Mouse (Mus musculus): ENCODE measurements at regions not wholly inside any gene's neighbourhood (a gene's known extent, or its start where the extent isn't known, plus 50 kb on each side); places are given as distances from the start of the nearest gene placed in this dataset.

DNA sequence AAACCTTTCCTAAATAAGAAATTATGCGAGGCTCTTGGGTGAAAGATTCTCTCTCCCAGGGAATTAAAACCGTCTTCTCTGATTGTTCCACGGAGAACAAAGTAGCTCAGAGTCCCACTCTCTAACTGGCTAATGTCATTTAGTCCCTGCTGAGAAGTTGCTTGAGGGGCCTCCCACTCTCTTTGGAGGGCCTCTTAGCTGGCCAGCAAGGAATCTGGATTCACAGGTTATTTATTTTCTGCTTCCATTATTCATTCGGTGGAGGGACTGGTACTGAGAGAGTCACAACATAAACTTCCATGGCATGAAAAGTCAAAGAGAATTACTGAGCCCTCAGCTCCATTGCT lies 210.8 kb downstream of the Mex3b start:
- no peak for DNase-seq

DNA sequence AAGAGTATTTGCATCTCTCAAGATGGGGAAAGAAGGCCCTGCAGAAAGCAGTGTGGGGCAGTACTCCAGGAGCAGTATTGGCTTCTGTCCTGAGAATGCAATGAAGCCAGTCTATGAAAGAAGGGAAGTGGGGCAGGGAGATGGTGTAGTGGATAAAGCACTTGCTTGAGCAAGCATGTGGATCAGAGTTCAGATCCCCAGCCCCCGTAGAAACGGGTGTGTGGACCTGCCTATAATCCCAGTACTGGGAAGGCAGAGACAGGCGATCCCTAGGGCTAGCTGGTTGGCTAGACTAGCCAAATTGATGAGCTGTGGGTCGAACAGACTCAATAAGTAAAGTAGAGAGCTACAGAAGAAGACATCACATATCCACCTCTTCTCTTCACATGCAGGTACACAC lies 211.6 kb downstream of the Mex3b start:
- DNase-seq = no peak

DNA sequence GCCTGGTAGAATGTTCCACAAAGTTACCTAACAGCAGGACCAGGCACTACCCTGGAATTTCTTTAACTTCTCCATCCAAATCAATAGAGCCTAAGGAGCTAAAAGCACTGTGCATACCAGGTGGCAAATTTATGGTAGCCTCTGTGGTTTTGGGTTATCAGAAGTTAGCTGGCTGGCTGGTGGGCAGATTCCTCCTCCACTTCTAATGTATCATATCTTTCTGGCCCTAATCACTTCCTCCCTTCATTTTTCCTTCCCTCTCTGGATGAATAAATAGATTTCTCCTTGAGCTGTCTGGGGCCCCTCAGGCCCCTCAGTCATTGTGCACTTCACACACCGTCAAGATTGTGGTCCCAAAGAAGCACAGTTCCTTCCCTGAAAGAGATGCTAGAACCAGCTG lies 212.7 kb downstream of the Mex3b start:
- no peak for DNase-seq

DNA sequence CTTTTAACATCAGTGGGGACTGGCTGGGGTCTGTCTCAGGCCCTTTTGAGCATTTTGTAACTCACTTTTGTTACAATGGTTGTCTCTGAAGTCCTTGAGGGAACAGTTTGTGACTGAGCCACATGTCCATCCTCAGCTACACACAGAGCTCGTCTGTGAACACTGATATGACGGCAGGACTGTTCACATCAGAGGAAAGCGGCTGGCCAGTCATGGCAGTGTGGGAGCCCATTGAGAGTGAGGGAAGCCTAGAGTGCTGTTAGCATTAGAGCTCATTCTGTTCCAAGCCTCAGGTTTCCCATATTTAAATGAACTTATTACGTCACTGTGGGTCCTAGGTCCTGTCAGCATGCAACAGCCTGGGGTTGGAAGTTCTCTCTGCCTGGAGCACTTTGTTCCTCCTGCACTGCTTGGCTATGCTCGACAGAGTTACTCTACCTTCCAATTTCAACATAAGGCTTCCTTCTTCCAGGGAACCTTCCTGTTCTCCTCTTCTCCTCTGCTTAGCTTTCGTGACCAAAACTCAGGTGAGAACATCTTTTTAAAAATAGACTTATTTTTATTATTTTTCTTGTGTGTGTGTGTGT lies 217.5 kb downstream of the Mex3b start:
- DNase-seq = no peak

DNA sequence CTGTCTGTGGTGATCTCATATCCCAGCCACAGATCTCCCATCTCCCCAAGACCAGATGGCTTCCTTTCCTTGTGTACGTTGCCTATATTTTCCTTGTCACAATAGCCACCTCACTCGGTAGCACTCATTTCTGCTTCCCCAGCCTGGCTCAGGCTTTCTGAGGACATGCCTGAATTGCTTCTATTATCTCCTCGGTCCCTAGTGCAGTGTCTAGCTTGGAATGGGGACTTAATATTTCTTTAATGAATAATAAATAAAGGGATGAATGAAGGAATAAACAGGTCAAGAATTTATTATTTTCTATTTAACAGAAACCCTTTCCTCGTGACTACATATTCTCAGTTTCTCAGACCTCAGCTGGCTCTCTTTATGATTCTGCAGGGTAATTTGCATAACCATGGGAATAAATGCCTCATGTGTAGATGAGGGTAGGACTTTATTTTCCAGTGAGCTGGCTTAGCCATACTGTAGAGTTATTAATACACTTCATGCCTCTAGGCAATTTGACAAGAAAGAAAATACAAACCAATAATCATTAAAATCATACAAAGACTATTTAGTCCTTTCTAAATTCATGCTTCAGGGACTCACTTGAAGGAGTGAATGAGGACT lies 218.5 kb downstream of the Mex3b start:
- DNase-seq = no peak

DNA sequence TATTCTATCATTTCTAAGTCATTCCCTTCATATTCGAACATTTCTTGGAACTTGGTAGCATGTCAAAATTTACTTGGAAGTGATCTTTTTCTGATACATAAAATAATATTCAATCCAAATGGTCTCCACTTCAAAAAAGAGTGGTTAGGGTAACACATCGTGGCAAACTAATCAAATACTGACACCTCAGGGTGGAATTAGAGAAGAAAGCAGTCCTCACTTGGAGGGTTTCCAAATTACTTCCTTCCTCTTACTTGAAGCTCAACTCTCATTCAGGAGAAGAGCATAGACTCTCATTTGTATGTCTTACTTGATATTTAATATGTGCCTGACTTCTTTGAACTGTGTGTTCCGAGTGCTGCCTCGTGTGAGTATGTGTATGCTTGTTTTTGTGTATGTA lies 220.3 kb downstream of the Mex3b start:
- DNase-seq = no peak

DNA sequence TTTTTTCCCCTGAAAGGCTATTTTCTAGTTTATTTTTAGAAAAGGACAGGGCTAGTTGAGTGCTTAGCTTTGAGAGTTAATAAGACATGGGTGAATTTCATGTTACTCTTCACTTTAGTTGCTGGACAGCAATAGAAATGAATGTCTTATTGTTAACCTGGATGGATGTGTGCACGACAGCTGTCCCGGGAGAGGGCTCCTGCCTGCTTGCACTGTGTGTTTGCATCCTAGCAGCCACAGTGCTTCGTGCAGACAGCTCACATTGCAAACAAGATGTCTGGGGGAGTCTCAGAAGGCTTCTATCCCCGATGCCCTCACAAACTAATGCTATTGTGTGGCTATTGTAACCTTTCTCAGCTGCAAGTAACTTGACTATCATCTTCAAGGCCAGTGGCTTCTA lies 221.0 kb downstream of the Mex3b start:
- DNase-seq = no peak

DNA sequence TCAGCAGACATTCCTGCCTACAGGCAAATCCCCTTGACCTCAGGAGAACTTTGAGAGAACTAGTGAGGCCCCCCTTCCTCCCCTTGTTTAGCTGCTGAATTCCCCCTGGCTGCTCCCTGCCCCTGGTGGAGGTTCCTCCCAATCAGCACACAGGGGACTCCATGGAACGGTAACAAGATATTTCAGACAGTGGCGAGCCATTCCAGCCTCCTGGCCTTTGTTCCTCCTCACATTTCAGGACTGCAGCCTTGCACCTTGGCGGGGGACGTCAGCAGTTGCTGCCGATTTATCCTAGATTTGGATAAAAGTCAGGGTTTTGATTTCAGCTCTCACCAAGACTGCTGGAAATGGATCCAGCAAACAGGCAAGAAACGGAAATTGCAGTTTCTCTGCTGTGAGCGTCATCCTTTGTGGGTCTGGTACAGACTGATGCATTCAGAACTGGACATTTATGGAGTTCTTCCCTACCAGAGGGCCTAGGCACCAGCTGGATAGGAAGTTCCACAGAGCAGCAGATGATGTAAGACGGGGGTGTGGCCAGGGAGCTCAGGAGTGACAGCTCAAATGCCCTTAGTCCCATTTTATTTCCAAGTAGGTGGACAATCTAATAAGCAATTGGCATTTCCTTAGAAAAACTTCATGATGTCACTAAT lies 222.3 kb downstream of the Mex3b start:
- DNase-seq = peak; percentile 29 to 36

DNA sequence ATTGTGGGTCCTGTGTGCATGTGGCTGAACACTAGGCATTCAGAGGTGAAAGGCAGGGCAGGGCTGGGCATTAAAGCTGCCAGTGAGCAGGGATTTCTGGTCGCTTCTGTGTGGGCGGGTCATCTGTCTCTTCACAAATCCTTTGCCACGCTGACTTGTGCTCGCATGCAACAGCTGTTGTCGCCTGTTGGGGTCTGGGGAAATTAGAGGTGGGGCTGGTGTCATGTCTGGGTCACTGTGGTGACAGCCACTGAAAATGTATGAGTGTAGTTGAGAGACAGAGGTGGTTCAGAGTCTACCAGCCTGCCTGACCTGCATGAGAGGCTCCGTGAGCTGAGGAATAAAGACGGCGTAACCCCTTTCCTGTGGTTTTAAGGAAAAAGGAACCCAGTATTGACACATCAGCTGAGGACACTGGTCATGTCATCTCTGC lies 226.8 kb downstream of the Mex3b start:
- no peak for DNase-seq

DNA sequence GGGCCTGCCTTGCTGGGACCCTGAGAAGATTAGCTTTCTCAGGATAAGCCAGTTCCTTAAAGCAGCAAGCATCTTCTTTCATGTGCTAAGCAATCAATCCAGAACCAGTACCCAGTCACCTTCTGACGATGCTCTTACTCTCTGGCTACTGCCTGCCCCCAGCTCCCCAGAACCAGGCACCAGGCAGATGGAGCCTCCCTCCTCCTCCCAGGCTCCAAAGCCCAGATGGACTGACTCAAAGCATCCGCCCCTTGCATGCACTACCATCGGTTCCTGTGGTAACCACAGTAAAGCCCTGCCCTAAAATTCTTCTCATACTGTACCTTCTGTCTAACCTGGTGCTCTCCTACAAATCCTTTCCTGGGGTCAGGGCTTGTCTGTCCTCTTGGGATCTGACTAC lies 227.8 kb downstream of the Mex3b start:
- peak; percentile 15 to 38 for DNase-seq

DNA sequence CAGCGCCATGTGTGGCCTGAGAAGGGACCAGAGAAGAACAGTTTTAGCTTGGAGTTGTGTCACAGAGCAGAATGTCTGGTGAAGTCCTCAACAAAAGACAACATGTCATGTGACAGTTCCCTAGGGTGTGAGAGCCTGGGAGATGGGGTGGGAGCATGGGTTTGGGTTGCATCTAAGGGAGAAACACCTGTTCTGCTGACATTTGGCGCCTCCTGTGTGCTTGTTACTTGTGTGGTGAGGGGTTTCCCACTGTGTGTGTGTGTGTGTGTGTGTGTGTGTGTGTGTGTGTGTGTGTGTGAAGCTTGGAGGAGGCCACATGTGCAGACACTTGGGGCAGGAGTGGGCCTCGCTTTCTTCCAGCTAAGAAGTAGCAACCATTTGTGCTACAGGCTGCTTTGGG lies 228.5 kb downstream of the Mex3b start:
- no peak for DNase-seq

DNA sequence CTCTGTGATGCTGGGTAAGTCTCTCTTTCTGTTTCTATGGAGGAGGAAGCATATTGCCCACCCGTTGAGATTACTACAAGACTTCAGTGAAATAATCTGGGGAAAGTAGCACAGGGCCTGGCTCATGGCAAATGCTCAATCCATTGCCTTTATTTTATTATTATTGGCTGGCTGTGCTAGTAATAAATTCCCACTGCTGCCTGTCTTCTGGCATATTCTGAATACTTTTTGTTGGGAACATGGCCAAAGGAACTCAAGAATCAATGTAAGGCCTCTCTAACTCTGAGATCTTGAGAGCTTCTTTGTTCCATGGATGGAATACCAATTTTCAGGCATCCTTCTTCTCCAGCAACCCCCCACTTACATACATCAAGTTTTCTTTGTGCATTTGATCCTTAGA lies 237.3 kb downstream of the Mex3b start:
- DNase-seq = no peak

DNA sequence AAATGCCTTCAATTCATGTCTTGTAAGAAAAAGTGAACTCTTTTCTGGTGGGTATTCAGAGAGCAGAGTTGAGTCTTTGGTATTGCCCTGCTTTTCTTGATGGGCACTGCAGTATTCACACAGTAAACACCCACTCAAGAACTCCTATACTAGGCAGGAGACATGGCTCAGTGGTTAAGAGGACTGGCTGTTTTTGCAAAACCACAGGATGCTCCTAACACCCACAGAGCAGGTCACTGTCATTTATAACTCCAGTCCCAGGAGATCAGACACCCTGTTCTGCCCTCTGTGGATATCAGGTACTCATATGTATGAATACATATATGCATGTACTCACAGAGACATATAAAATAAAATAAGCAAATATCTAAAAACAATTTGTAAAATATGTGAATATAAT lies 238.5 kb downstream of the Mex3b start:
- DNase-seq = no peak

DNA sequence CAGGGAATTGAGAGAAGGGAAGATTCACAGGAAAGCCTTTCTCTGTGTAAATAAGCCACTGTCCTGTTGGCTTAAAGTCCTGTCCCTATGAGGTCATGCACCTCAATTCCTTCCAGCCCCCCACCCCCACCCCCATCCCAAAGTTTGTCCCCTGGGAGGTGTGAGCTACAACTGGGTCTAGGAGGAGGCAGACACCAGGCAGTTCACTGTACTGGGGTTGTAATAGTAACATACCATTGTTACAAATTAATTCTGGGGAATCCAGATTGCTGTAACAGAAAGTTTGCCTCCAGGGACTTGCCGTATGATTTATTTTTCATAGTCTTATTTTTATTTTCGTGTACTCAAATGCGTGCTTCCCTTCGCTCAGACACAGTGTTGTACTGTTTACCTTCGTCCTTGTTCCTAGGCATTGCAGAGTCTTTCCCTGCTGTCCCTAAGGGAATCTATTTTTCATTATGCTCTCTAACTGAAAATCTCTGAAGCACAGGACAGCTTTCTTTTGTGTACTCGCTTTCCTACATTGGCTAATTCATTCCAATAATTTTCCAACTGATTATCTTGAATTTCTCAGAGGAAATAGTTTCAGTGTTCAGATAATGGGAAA lies 244.2 kb downstream of the Mex3b start:
- no peak for DNase-seq

DNA sequence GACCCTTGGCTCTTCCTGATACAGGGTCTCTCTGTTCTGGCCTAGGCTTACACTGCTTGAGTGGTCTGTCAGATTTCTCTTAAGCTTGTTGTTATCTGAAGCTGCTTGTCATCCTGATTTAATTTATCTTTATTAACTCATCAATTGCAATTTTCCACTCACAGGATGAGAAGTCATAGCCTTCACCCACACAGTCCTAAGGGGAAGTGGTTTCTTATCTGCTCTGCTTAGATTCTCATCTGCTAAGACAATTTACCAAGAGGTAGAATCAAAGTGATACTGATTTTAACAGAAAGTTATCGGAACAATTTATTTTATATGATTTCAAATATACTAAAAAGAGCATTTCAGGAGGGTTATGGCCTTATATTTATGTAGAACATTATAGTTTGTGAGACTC lies 249.4 kb downstream of the Mex3b start:
- DNase-seq = no peak

DNA sequence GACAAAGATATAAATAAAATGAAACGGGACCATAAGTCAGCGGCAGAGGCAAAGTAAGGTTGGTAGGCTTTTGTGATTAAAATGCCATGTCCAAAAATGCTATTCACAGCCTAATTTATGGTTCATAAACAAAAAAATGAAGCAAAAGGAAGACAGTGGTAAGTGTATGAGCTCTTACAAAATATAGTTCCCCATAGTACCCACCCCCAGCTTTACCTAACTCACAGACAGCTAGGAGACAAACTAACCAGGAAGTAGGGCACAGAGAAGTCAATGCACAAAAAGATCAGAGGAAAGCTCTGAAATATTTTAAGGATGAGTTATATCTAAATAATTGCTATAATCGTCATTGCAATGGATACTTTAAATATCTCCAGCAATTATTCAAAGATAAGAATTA lies 249.9 kb downstream of the Mex3b start:
- DNase-seq = no peak

DNA sequence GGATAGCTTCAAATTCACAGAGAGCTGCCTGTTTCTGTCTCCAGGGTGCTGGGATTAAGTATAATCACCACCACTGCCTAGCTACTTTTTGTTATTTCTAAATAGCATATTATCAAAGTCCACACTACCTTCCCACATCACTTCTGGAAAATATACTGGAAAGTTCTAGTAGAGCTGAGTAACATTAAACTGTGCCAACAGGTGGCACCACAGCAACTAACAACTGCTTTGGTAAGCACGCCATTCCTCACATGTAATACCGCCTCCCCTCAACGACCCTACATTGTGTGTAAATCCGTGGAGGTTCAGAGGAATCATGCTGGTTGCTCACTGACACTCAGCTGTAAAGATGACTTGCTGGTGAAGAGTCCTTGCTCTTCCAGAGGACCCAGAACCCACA lies 259.1 kb downstream of the Mex3b start:
- no peak for DNase-seq

DNA sequence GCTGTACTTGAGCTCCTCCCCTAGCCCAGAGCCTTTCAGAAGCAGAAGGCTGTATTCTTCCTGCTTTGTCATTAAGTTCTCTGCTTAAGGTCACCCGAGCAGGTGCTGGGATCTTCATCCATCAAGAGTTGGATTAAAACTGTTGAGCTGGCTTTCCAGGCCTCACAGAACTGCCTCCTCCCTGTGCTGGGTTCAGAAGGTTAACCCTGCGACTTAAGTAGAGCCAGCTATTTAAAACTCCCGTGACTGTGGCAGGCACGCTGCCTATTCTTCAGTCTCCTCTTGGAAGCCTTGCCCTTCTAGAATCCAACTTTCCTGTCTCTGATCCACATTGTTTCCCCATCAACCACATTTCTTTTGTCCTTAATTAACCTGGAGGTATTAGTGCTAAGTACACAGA lies 273.1 kb downstream of the Mex3b start:
- peak; percentile 18 for DNase-seq

DNA sequence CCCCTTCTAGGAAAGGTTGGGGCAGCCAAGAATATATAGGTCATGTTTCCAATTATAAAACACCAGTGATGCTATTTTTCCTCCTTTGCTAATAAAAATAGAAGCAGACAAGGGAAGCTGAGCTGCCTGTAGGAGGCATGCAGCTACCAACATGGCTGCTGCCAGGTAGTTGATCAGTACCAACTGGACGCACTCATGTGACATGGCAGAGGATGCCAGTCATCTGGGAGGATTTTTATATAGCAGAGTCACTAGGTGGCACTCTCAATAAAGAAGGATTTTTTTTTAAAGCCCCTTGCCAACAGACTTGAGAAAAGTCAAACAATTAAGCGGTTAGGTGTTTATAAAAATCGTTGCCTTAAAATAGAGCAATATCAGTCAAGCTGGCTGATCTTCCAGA lies 273.5 kb downstream of the Mex3b start:
- DNase-seq = peak; percentile 55 to 64

DNA sequence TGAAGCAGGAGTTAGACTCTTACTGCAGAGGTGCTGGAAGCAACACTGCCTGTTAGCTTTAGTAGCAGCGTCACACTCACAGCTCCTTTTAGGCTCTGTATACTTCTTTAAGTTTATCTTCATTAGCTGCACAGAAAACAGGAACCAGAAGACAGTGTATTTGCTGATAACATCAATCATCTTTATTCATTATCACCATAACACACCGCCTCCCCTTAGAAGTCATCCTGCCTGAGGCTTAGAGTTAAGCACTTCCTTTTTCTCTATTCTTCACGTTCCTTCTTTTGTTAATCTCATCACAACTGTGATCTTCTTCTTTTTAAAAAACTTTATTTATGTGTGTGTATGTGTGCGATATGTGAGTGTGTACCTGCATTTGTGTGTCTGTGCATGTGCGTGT lies 276.9 kb downstream of the Mex3b start:
- no peak for DNase-seq

DNA sequence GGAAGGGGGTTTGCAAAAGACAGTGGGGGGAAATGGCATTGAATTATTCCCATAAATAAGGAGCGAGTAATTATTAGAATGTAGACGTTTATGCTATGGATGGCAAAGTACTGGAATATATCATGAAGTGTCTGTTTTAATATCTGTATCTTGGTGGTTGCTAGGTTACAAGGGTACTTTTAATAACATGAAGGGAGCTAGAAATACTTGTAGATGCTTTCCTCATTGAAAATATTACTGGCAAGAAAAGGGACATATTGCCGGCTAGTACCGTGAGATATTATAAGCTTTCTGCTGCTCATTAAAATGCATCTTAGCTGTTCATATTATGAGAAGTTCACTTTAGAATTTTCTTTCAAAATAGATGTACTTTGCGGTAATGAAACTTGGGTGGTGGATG lies 278.4 kb downstream of the Mex3b start:
- DNase-seq = no peak

DNA sequence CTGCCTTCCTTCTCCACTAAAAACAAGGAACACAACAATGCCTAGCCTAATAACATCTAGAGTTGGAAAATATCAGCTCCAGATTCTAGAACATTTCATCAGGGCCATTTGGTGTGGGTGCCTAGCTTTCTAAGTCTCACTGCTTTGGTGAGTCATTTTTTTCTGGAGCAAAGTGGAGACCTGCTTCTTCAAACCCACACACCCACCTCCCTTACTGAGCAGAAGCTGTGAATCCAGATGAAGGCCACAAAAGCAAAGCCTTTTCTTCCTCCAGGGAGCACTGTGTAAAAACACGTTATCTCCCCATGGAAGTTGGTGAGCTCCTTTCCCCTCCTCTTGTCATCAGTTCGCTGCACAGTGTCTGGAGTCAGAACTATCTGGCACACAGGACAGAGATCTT lies 294.1 kb downstream of the Mex3b start:
- DNase-seq = no peak

DNA sequence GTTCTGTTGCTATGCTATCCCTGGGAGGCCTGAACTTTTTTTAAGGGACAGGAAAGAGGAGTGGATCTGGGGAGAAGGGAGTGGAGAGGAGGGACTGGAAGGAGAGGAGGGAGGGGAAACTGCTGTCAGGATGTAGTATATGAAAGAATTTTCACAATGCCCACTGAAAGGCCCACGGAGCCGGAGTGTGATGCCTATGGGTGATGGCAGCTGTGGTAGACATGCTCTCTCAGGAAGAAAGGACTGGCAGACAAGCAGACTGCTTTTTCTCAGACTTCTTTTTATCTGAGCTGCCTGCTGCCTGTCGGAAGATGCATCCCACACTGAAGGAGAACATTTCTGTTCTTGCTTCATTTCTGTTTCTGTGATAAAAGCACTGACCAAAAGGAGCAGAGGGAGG lies 295.7 kb downstream of the Mex3b start:
- no peak for DNase-seq

DNA sequence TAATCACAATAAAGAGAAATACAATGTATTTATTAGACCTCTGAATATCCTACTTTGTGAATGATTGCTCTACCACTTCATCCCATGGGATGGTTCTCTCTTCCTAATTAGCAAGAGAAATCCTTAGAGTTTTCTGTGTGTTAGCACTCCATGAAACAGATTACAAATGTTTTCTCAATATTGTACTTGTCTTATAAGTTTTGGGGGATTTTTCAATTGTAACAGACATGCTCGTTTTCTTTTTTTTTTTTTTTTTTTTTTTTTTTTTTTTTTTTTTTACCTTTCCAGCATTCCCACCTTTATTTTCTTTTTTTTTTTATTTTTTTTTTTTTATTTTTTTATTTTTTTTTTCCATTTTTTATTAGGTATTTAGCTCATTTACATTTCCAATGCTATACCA lies 312.3 kb downstream of the Mex3b start:
- DNase-seq = no peak

DNA sequence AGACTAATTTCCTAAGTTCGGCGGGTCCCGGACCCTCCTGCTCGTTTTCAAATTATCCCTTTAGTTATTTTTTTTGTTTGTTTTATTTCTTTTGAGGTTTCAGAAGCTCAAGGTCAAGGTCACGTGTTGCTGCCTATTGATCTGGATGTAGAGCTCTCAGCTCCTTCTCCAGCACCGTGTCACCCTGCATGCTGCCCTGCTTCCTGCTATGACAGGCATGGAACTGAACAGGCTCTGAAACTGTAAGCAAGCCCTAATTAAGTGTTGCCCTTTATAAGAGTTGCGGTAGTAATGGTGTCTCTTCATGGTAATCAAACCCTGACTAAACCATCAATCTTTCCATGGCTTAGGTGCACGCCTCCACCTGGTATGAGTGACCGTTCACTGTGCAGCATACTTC lies 319.2 kb downstream of the Mex3b start:
- no peak for DNase-seq

Data from cerebellum, postnatal 14 days (tissue).